ENCODE assay signal across 14 mouse cellular contexts in genomic region chr8:10793670-10794366, GRCm38 (mm10).
DNase-seq lines count a peak whose midpoint lies in the region; ATAC-seq lines count a peak whose summit lies in the region.
"Had no signal": no experiment of that assay in that cellular context is flagged by ENCODE, and none has a peak within 500 bp of the region (broad histone marks: within the 10 kb centered on the region; RNA-seq: fewer than 3 reads in every experiment).

No protein-coding gene starts in this region.

- H3K4me2 ChIP-seq in heart, embryonic 11.5 days = no peak overlapping the region
- H3K4me2 ChIP-seq in neural tube, embryonic 15.5 days = no peak overlapping the region

- ATAC-seq in heart, embryonic 11.5 days (replicated peaks; ENCODE audit: insufficient number of reproducible peaks, low FRiP score, low TSS enrichment) = no peak
- ATAC-seq in neural tube, embryonic 15.5 days (ENCODE audit: low FRiP score) = no peak
- ATAC-seq: inflammation-experienced regulatory T-cells, adult 6 months; liver, postnatal 0 days had no signal

- peak; percentile 74 for DNase-seq in heart, adult 11 months
- no peak for DNase-seq in hindbrain, embryonic 10.5 days (ENCODE audit: low spot score)
- no peak for DNase-seq in midbrain, embryonic 10.5 days (ENCODE audit: low spot score)
- DNase-seq in kidney, postnatal 25 days = no peak
- no peak for DNase-seq in lung, postnatal 25 days (ENCODE audit: low spot score)
- DNase-seq in c-Kit-positive CD71-positive TER-119-positive erythroid progenitor cells, embryonic 14.5 days (ENCODE audit: low spot score) = no peak
- DNase-seq: adrenal gland, postnatal 14 days; cerebellum, adult 8-10 months; liver, postnatal 0 days; right cerebral cortex, postnatal 4 days had no signal

- H3K9ac ChIP-seq in heart, embryonic 11.5 days (ENCODE audit: low read depth, low read length) = no peak overlapping the region
- no peak overlapping the region for H3K9ac ChIP-seq in neural tube, embryonic 15.5 days (replicated peaks)
- H3K9ac ChIP-seq: liver, postnatal 0 days had no signal

- H3K4me3 ChIP-seq in heart, embryonic 11.5 days (ENCODE audit: low read depth, low read length) = no peak overlapping the region
- no peak overlapping the region for H3K4me3 ChIP-seq in hindbrain, embryonic 10.5 days
- no peak overlapping the region for H3K4me3 ChIP-seq in midbrain, embryonic 10.5 days
- H3K4me3 ChIP-seq in neural tube, embryonic 15.5 days (replicated peaks) = no peak overlapping the region

- no peaks in the 10 kb centered on the region for H3K4me1 ChIP-seq in heart, embryonic 11.5 days (ENCODE audit: control insufficient read depth, insufficient read depth, low read length)
- H3K4me1 ChIP-seq in hindbrain, embryonic 10.5 days (replicated peaks) = peaks cover 25% of the 10 kb centered on the region
- H3K4me1 ChIP-seq in midbrain, embryonic 10.5 days = peaks cover 48% of the 10 kb centered on the region
- peaks cover 9% of the 10 kb centered on the region; the same call in 1 of the 2 replicates for H3K4me1 ChIP-seq in neural tube, embryonic 15.5 days

- H3K27ac ChIP-seq in heart, embryonic 11.5 days (ENCODE audit: low read depth, low read length) = no peak overlapping the region
- peak overlapping the region; percentile 85 for H3K27ac ChIP-seq in hindbrain, embryonic 10.5 days
- peak overlapping the region; percentile 83 for H3K27ac ChIP-seq in midbrain, embryonic 10.5 days (replicated peaks)
- 0 out of 2 replicates have a peak overlapping the region, but pooled peaks have one; percentile 29 for H3K27ac ChIP-seq in neural tube, embryonic 15.5 days (replicated peaks)

- no peaks in the 10 kb centered on the region for H3K36me3 ChIP-seq in heart, embryonic 11.5 days (ENCODE audit: control insufficient read depth, insufficient read depth, low read length)
- no peaks in the 10 kb centered on the region for H3K36me3 ChIP-seq in hindbrain, embryonic 10.5 days
- H3K36me3 ChIP-seq in midbrain, embryonic 10.5 days = no peaks in the 10 kb centered on the region
- no peaks in the 10 kb centered on the region for H3K36me3 ChIP-seq in neural tube, embryonic 15.5 days

- WGBS in heart, embryonic 11.5 days (ENCODE audit: insufficient replicate concordance) = 95% methylated on average over 9 of the region's 9 CpGs
- whole genome bisulfite sequencing in hindbrain, embryonic 10.5 days = 94% methylated on average over 9 of the region's 9 CpGs
- WGBS in midbrain, embryonic 10.5 days = 94% methylated on average over 9 of the region's 9 CpGs
- WGBS in neural tube, embryonic 15.5 days = 89% methylated on average over 9 of the region's 9 CpGs

- no peaks in the 10 kb centered on the region for H3K9me3 ChIP-seq in heart, embryonic 11.5 days (replicated peaks; ENCODE audit: control insufficient read depth, low read length)
- no peaks in the 10 kb centered on the region for H3K9me3 ChIP-seq in hindbrain, embryonic 10.5 days
- H3K9me3 ChIP-seq in midbrain, embryonic 10.5 days (replicated peaks) = no peaks in the 10 kb centered on the region
- no peaks in the 10 kb centered on the region for H3K9me3 ChIP-seq in neural tube, embryonic 15.5 days (replicated peaks)

- H3K27me3 ChIP-seq in heart, embryonic 11.5 days (ENCODE audit: control insufficient read depth, insufficient read depth, low read length) = no peaks in the 10 kb centered on the region
- H3K27me3 ChIP-seq in hindbrain, embryonic 10.5 days (ENCODE audit: insufficient read depth, poor library complexity, severe bottlenecking) = 0 out of 2 replicates have a peak, but pooled peaks cover 4% of the 10 kb centered on the region
- no peaks in the 10 kb centered on the region; the same call in 1 of the 2 replicates for H3K27me3 ChIP-seq in midbrain, embryonic 10.5 days (ENCODE audit: low read depth, poor library complexity, severe bottlenecking)
- H3K27me3 ChIP-seq in neural tube, embryonic 15.5 days (replicated peaks) = no peaks in the 10 kb centered on the region
- H3K27me3 ChIP-seq: CH12.LX had no signal
